Mouse (Mus musculus): ENCODE measurements around the gene Trim24.

DNA sequence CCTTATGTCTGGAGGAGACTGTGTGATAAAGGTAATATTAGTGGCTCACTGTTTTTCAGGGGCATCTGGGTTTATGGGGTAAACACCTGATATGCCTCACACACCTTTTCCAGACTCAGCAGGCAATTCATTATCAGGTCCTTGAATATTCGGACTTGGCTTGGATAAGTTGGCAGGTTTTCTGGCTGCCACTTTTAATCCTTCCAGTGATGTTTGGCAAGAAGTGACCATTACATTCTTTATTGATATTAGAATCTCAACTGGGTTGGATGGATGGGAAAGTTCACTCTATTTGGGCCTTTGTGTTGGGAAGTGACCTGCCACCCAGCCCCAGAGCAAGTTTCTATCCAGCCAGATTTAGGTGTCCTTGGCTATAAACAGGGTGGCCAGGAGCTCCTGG lies 7.6 kb downstream of the Trim24 start:
- TF ChIP-seq CTCF (IDR thresholded peaks at IDR 0.05; ENCODE audit: borderline replicate concordance, control insufficient read depth, extremely low read depth, insufficient read depth, low read length, poor library complexity): no peak
- no peak for TF ChIP-seq POLR2A (IDR thresholded peaks at IDR 0.05; ENCODE audit: control insufficient read depth, extremely low read depth, insufficient read depth, low read length, poor library complexity)
